Mouse (Mus musculus): Measurements from ENCODE around the gene Adgrg1.

The Adgrg1 gene

GRCm38 (mm10) chr8:94976651-94977417 lies 2.3 kb downstream of the Adgrg1 start:
- DNase-seq (ENCODE audit: low spot score): peak; percentile 42

- no peak for DNase-seq (ENCODE audit: low spot score)
Measured at GRCm38 (mm10) chr8:94978131-94978530, 3.6 kb downstream of the Adgrg1 start.

- no peak for DNase-seq (ENCODE audit: low spot score)
Measured at GRCm38 (mm10) chr8:94978593-94979319, 4.2 kb downstream of the Adgrg1 start.

- no peak for DNase-seq (ENCODE audit: low spot score)
Measured at GRCm38 (mm10) chr8:94980176-94980575, 5.6 kb downstream of the Adgrg1 start.

GRCm38 (mm10) chr8:94980976-94981375 lies 6.4 kb downstream of the Adgrg1 start:
- no peak for DNase-seq (ENCODE audit: low spot score)

- DNase-seq (ENCODE audit: low spot score): no peak
Measured at GRCm38 (mm10) chr8:94981848-94982247, 7.3 kb downstream of the Adgrg1 start.

- DNase-seq (ENCODE audit: low spot score): no peak
Measured at GRCm38 (mm10) chr8:94983146-94983545, 8.6 kb downstream of the Adgrg1 start.

GRCm38 (mm10) chr8:94983881-94984516 lies 9.4 kb downstream of the Adgrg1 start:
- peak; percentile 32 for DNase-seq (ENCODE audit: low spot score)

GRCm38 (mm10) chr8:94985023-94985422 lies 10.5 kb downstream of the Adgrg1 start:
- no peak for DNase-seq (ENCODE audit: low spot score)

GRCm38 (mm10) chr8:94986676-94987075 lies 12.1 kb downstream of the Adgrg1 start:
- DNase-seq (ENCODE audit: low spot score): no peak

- no peak for DNase-seq (ENCODE audit: low spot score)
Measured at GRCm38 (mm10) chr8:94987553-94987952, 13.0 kb downstream of the Adgrg1 start.

GRCm38 (mm10) chr8:94988619-94989018 lies 14.1 kb downstream of the Adgrg1 start:
- DNase-seq (ENCODE audit: low spot score): no peak

- DNase-seq (ENCODE audit: low spot score): no peak
Measured at GRCm38 (mm10) chr8:94989711-94990110, 15.2 kb downstream of the Adgrg1 start.

GRCm38 (mm10) chr8:94990598-94991453 lies 16.3 kb downstream of the Adgrg1 start:
- no peak for DNase-seq (ENCODE audit: low spot score)

- no peak for DNase-seq (ENCODE audit: low spot score)
Measured at GRCm38 (mm10) chr8:94991454-94991994, 17.0 kb downstream of the Adgrg1 start.

- DNase-seq (ENCODE audit: low spot score): no peak
Measured at GRCm38 (mm10) chr8:94992010-94992409, 17.5 kb downstream of the Adgrg1 start.

- DNase-seq (ENCODE audit: low spot score): peak; percentile 23
Measured at GRCm38 (mm10) chr8:94992534-94992933, 18.0 kb downstream of the Adgrg1 start.

- no peak for DNase-seq (ENCODE audit: low spot score)
Measured at GRCm38 (mm10) chr8:94992996-94993724, 18.6 kb downstream of the Adgrg1 start.

- no peak for DNase-seq (ENCODE audit: low spot score)
Measured at GRCm38 (mm10) chr8:94994006-94994405, 19.5 kb downstream of the Adgrg1 start.

GRCm38 (mm10) chr8:94994510-94994909 lies 20.0 kb downstream of the Adgrg1 start:
- DNase-seq (ENCODE audit: low spot score): no peak

GRCm38 (mm10) chr8:94995336-94995893 lies 20.9 kb downstream of the Adgrg1 start:
- no peak for DNase-seq (ENCODE audit: low spot score)
